Mouse (Mus musculus) frontal cortex, postnatal 36 days (tissue): ENCODE results near the gene Olfr1393.
A peak's percentile ranks its signal among the peaks of the same experiment; 100 is the strongest.
"Not testable (repeated sequence)": the region's sequence is repeated elsewhere in the genome, so short reads cannot be mapped to it uniquely, and the experiment has no call there.

Source experiments
- DNase-seq, 2 experiments: peaks; one replicate each; pipeline ENCODE4 v3.0.0; 2022; ENCODE audit warnings: low spot score in 2 of 2

The Olfr1393 gene

GRCm38 (mm10) chr11:49250422-49251379, 27.4 kb upstream of the Olfr1393 start:
- peak; percentile 59 to 67 for DNase-seq

- no peak for DNase-seq
Observed at GRCm38 (mm10) chr11:49251380-49251761, 26.7 kb upstream of the Olfr1393 start.

- no peak for DNase-seq
Observed at GRCm38 (mm10) chr11:49252048-49252447, 26.1 kb upstream of the Olfr1393 start.

GRCm38 (mm10) chr11:49253035-49253434, 25.1 kb upstream of the Olfr1393 start:
- no peak for DNase-seq

GRCm38 (mm10) chr11:49259296-49259695, 18.8 kb upstream of the Olfr1393 start:
- no peak for DNase-seq

GRCm38 (mm10) chr11:49259829-49260228, 18.3 kb upstream of the Olfr1393 start:
- no peak for DNase-seq

GRCm38 (mm10) chr11:49260598-49261312, 17.3 kb upstream of the Olfr1393 start:
- DNase-seq = no peak

GRCm38 (mm10) chr11:49261313-49261855, 16.7 kb upstream of the Olfr1393 start:
- no peak for DNase-seq

- no peak for DNase-seq
Observed at GRCm38 (mm10) chr11:49262286-49262685, 15.8 kb upstream of the Olfr1393 start.

- DNase-seq = no peak
Observed at GRCm38 (mm10) chr11:49263149-49263548, 15.0 kb upstream of the Olfr1393 start.

- DNase-seq = no peak
Observed at GRCm38 (mm10) chr11:49264081-49264480, 14.0 kb upstream of the Olfr1393 start.

GRCm38 (mm10) chr11:49264622-49265021, 13.5 kb upstream of the Olfr1393 start:
- no peak for DNase-seq

GRCm38 (mm10) chr11:49265101-49265500, 13.0 kb upstream of the Olfr1393 start:
- no peak for DNase-seq

- no peak for DNase-seq
Observed at GRCm38 (mm10) chr11:49266671-49267070, 11.4 kb upstream of the Olfr1393 start.

- no peak for DNase-seq
Observed at GRCm38 (mm10) chr11:49267316-49267715, 10.8 kb upstream of the Olfr1393 start.

- DNase-seq = no peak
Observed at GRCm38 (mm10) chr11:49267970-49268579, 10.0 kb upstream of the Olfr1393 start.

- DNase-seq = no peak
Observed at GRCm38 (mm10) chr11:49269761-49270160, 8.3 kb upstream of the Olfr1393 start.

GRCm38 (mm10) chr11:49270368-49270767, 7.7 kb upstream of the Olfr1393 start:
- no peak for DNase-seq

- DNase-seq = peak in 1 of 2 experiments; percentile 46
Observed at GRCm38 (mm10) chr11:49271334-49271733, 6.8 kb upstream of the Olfr1393 start.

GRCm38 (mm10) chr11:49273834-49274519, 4.1 kb upstream of the Olfr1393 start:
- no peak for DNase-seq

- DNase-seq = not testable (repeated sequence)
Observed at GRCm38 (mm10) chr11:49284982-49285381, 6.9 kb downstream of the Olfr1393 start, which contains the start of gene Olfr1392. Olfr1392 (plus strand) TSS chr11:49285282.
